Mouse (Mus musculus) neural tube, embryonic 14.5 days (tissue): ENCODE data around the gene Pecam1. TPM values are rescaled to one million over a fixed set of nuclear protein-coding genes. Genes with fewer than 3 reads are reported as not detected.

Source experiments
- ATAC-seq: fragments of 200-750 bp; cut with Nextera tagmentation; 2 replicates; pipeline ENCODE4 v1.8.0; 2017; ENCODE audit warnings: low read depth, mild to moderate bottlenecking, moderate TSS enrichment, moderate library complexity
- H3K27ac ChIP-seq: fragments of 300-500 bp; sonication (generic); 2 replicates; pipeline ENCODE4 v1.5.1; 2014; ENCODE audit warnings: low read depth, mild to moderate bottlenecking, control low read depth, low read length, moderate library complexity, mixed read lengths
- H3K27me3 ChIP-seq: fragments of 300-500 bp; sonication (generic); 2 replicates; pipeline ENCODE4 v1.6.1; 2014; ENCODE audit warnings: low read length; ENCODE audit not compliant: control insufficient read depth, insufficient read depth
- H3K36me3 ChIP-seq: fragments of 300-500 bp; sonication (generic); 2 replicates; pipeline ENCODE4 v1.6.1; 2014; ENCODE audit warnings: low read length, mixed read lengths; ENCODE audit not compliant: control insufficient read depth, insufficient read depth
- H3K4me1 ChIP-seq: fragments of 300-500 bp; sonication (generic); 2 replicates; pipeline ENCODE4 v1.6.1; 2014; ENCODE audit warnings: low read length; ENCODE audit not compliant: control insufficient read depth, insufficient read depth
- H3K4me2 ChIP-seq: fragments of 300-500 bp; sonication (generic); 2 replicates; pipeline ENCODE4 v1.6.1; 2014; ENCODE audit warnings: mild to moderate bottlenecking, low read depth, low read length, control low read depth
- H3K4me3 ChIP-seq: fragments of 300-500 bp; sonication (generic); 2 replicates; pipeline ENCODE4 v1.5.1; 2014; ENCODE audit warnings: low read depth, low read length, control low read depth, mixed read lengths
- H3K9ac ChIP-seq: fragments of 300-500 bp; sonication (generic); replicated peaks from 2 replicates; pipeline ENCODE4 v1.6.1; 2014; ENCODE audit warnings: low read depth, mild to moderate bottlenecking, control low read depth, low read length, mixed read lengths
- H3K9me3 ChIP-seq: fragments of 300-500 bp; sonication (generic); 2 replicates; pipeline ENCODE4 v1.6.1; 2016; ENCODE audit warnings: low read length; ENCODE audit not compliant: control insufficient read depth
- WGBS: fragments of 180-500 bp; shearing (Covaris S2); extraction: QIAGEN DNeasy Blood & Tissue Kit; methylation state at CpG from one replicate; pipeline ENCODE4 v1.1.7; 2014; 5-methylcytosine and 5-hydroxymethylcytosine counted together
- polyA plus RNA-seq: library from polyadenylated mRNA; unstranded; fragments of >200 nt; fragmentation: Nextera tagmentation; extraction: Ambion mirVana; gene quantifications from 2 replicates; pipeline ENCODE4 v1.2.1, GENCODE M21; 2014

Gene Pecam1
- polyA plus RNA-seq, 1 experiment from 2014 or later, result 9.4 TPM

DNA sequence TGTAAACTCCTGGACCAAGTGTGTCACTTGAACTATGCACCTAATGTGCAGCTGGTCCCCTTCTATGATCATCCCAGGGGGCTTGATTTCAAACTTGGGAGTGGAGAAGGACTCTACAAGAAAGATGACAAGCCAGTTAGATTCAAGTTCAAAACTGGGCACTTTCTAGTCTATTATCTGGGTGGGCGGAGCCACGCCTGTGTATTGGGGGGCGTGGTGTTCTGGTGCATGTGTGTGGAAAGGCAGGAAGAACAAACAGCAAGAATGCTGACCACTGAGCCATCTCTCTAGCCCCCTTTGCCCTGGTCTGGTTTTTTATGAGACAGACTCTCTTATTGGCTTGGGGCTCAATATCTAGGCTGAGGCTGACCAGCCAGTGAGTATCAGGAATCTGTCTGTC is 54.5 kb downstream of the Pecam1 start:
- ATAC-seq, result no peak
- Histone ChIP-seq H3K9me3 (no peaks in the 10 kb centered on the region), H3K4me2 (no peak overlapping the region), H3K4me3 (no peak overlapping the region), H3K27me3 (no peaks in the 10 kb centered on the region), H3K4me1 (no peaks in the 10 kb centered on the region), H3K27ac (no peak overlapping the region), H3K36me3 (no peaks in the 10 kb centered on the region), H3K9ac (no peak overlapping the region)
- 93% methylated on average over 3 of the region's 3 CpGs for WGBS

GRCm38 (mm10) chr11:106692890-106693289 is 57.5 kb downstream of the Pecam1 start:
- WGBS, result 80% methylated on average over 4 of the region's 4 CpGs

DNA sequence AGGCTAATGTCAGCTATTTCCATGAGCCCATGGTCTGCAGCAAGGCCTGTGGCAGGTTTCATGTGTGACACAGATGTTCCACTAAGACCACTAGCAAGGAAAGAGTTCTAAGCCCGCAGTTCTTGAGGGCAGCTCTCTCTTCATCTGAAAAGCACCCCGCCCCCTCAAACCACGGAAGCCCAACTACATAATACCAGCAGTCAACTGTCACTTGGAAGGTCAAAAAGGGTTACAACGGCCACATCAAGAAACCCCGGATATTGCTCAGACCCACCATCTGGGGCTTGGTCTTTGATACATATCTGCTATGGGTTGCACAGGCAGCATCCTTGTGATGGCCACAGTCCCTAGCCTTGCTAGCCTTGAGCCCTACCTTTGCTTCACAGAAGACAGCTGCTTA is 62.1 kb downstream of the Pecam1 start:
- Histone ChIP-seq H3K4me1 (no peaks in the 10 kb centered on the region), H3K4me2 (no peak overlapping the region), H3K9ac (no peak overlapping the region), H3K27ac (no peak overlapping the region), H3K36me3 (no peaks in the 10 kb centered on the region), H3K27me3 (no peaks in the 10 kb centered on the region), H3K9me3 (no peaks in the 10 kb centered on the region), H3K4me3 (no peak overlapping the region)
- ATAC-seq, result no peak
- WGBS, result 87% methylated on average over 5 of the region's 5 CpGs

More at GRCm38 (mm10) chr11:106692890-106693289, 57.5 kb downstream of the Pecam1 start:
- no peaks in the 10 kb centered on the region for H3K27me3 ChIP-seq
- no peaks in the 10 kb centered on the region for H3K4me1 ChIP-seq
- no peak overlapping the region for H3K4me3 ChIP-seq
- H3K27ac ChIP-seq, result no peak overlapping the region
- H3K36me3 ChIP-seq, result no peaks in the 10 kb centered on the region
- no peak for ATAC-seq
- H3K9ac ChIP-seq, result no peak overlapping the region
- no peaks in the 10 kb centered on the region for H3K9me3 ChIP-seq
- no peak overlapping the region for H3K4me2 ChIP-seq

GRCm38 (mm10) chr11:106687293-106687692 is 63.1 kb downstream of the Pecam1 start:
- H3K4me3 ChIP-seq, result no peak overlapping the region
- no peaks in the 10 kb centered on the region for H3K9me3 ChIP-seq
- H3K9ac ChIP-seq, result no peak overlapping the region
- no peak overlapping the region for H3K4me2 ChIP-seq
- no peak overlapping the region for H3K27ac ChIP-seq
- no peaks in the 10 kb centered on the region for H3K4me1 ChIP-seq
- H3K36me3 ChIP-seq, result no peaks in the 10 kb centered on the region
- no peak for ATAC-seq
- WGBS, result 93% methylated on average over 9 of the region's 9 CpGs
- no peaks in the 10 kb centered on the region for H3K27me3 ChIP-seq

- Histone ChIP-seq H3K4me1 (no peaks in the 10 kb centered on the region), H3K27ac (no peak overlapping the region), H3K4me2 (no peak overlapping the region), H3K9me3 (no peaks in the 10 kb centered on the region), H3K27me3 (no peaks in the 10 kb centered on the region), H3K9ac (no peak overlapping the region), H3K4me3 (no peak overlapping the region), H3K36me3 (no peaks in the 10 kb centered on the region)
- ATAC-seq, result no peak
- 96% methylated on average over 8 of the region's 8 CpGs for WGBS
These were observed 66.4 kb downstream of the Pecam1 start for GRCm38 (mm10) chr11:106684027-106684426.

DNA sequence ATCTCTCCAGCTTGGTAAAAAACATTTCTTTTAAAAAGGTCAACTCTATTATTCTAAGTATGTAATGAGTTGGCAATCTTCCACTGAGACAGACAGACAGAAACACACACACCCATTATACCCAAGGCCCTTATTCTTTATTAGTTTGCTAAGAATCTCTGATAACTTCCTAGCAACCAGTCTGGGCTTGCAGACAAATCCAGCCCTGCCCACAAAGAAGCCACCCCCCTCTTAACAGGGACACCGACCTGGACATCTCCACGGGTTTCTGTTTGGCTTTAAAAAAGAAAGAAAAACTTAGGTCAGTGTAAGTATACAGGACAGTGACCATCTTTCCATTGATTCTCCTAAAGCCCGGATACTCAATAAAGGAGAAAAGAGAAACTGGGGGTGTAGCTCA is 67.1 kb downstream of the Pecam1 start:
- H3K27ac ChIP-seq, result no peak overlapping the region
- no peak overlapping the region for H3K4me3 ChIP-seq
- H3K9ac ChIP-seq, result no peak overlapping the region
- H3K27me3 ChIP-seq, result no peaks in the 10 kb centered on the region
- H3K4me2 ChIP-seq, result no peak overlapping the region
- WGBS, result 81% methylated on average over 3 of the region's 3 CpGs
- H3K4me1 ChIP-seq, result no peaks in the 10 kb centered on the region
- ATAC-seq, result no peak
- H3K9me3 ChIP-seq, result no peaks in the 10 kb centered on the region
- no peaks in the 10 kb centered on the region for H3K36me3 ChIP-seq

GRCm38 (mm10) chr11:106681138-106681537 is 69.3 kb downstream of the Pecam1 start:
- no peak for ATAC-seq
- Histone ChIP-seq H3K9ac (no peak overlapping the region), H3K4me3 (no peak overlapping the region), H3K27me3 (no peaks in the 10 kb centered on the region), H3K36me3 (no peaks in the 10 kb centered on the region), H3K4me2 (no peak overlapping the region), H3K27ac (no peak overlapping the region), H3K4me1 (no peaks in the 10 kb centered on the region), H3K9me3 (no peaks in the 10 kb centered on the region)
- 93% methylated on average over 6 of the region's 6 CpGs for WGBS

DNA sequence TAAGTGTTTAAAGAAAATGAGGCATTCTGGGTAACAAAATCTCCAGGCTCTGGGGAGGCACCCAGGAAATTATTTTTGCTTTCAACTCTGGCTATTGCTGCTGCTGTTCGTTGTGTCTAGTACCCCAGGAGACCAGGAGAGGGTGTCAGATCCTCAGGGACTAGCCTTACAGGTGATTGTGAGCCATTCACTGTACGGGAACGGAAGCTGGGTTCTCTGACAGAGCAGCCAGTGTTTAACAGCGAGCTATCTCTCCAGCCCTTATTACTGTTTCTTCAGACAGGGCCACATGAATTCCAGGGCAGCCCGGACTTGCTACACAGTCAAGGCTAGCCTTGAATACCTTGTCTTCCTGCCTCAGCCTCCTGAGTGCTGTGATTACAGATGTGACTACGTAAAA is 70.6 kb downstream of the Pecam1 start:
- Histone ChIP-seq H3K27ac (no peak overlapping the region), H3K36me3 (no peaks in the 10 kb centered on the region), H3K4me1 (peaks cover under 1% of the 10 kb centered on the region), H3K9me3 (no peaks in the 10 kb centered on the region), H3K4me2 (no peak overlapping the region), H3K27me3 (no peaks in the 10 kb centered on the region), H3K4me3 (no peak overlapping the region), H3K9ac (no peak overlapping the region)
- WGBS, result 55% methylated on average over 6 of the region's 6 CpGs
- ATAC-seq, result no peak

- Histone ChIP-seq H3K36me3 (no peaks in the 10 kb centered on the region), H3K4me1 (peaks cover 10% of the 10 kb centered on the region), H3K4me3 (no peak overlapping the region), H3K27ac (no peak overlapping the region), H3K9me3 (no peaks in the 10 kb centered on the region), H3K4me2 (no peak overlapping the region), H3K9ac (no peak overlapping the region), H3K27me3 (no peaks in the 10 kb centered on the region)
- WGBS, result 76% methylated on average over 10 of the region's 10 CpGs
- no peak for ATAC-seq
These were observed 72.4 kb downstream of the Pecam1 start for GRCm38 (mm10) chr11:106677910-106678591.
